Mouse (Mus musculus) E14TG2a.4 (cell line): ENCODE measurements around the gene Vcan.

Source experiments
- H3K27me3 ChIP-seq: 2 replicates; pipeline ENCODE4 v1.6.1; 2014; ENCODE audit warnings: low read length, control low read depth; ENCODE audit not compliant: insufficient read depth
- H3K36me3 ChIP-seq: 2 replicates; pipeline ENCODE4 v1.6.1; 2014; ENCODE audit warnings: low read length, control low read depth; ENCODE audit not compliant: insufficient read depth
- H3K4me1 ChIP-seq: replicated peaks from 2 replicates; pipeline ENCODE4 v1.6.1; 2014; ENCODE audit warnings: low read depth, low read length, control low read depth
- H3K4me3 ChIP-seq: replicated peaks from 2 replicates; pipeline ENCODE4 v1.5.1; 2014; ENCODE audit warnings: mild to moderate bottlenecking, low read length
- H3K9me3 ChIP-seq: 2 replicates; pipeline ENCODE4 v1.6.1; 2014; ENCODE audit warnings: low read length, control low read depth
- CTCF ChIP-seq: conservative IDR thresholded peaks from 2 replicates; pipeline ENCODE4 v1.5.1; 2014; ENCODE audit warnings: low read length
- NANOG ChIP-seq: IDR thresholded peaks from 2 replicates; pipeline ENCODE4 v1.6.1; 2014; ENCODE audit warnings: borderline replicate concordance, low read length, mixed read lengths
- POU5F1 ChIP-seq: IDR thresholded peaks from 2 replicates; pipeline ENCODE4 v1.6.1; 2014; ENCODE audit warnings: low read length, borderline replicate concordance

The Vcan gene

GRCm38 (mm10) chr13:89699998-89700555 is 42.2 kb downstream of the Vcan start:
- Histone ChIP-seq H3K36me3 (peaks cover 17% of the 10 kb centered on the region), H3K4me1 (no peaks in the 10 kb centered on the region), H3K4me3 (no peak overlapping the region), H3K9me3 (no peaks in the 10 kb centered on the region), H3K27me3 (no peaks in the 10 kb centered on the region)
- no peak for TF ChIP-seq NANOG
- no peak for TF ChIP-seq POU5F1
- no peak for TF ChIP-seq CTCF

GRCm38 (mm10) chr13:89692597-89692996 is 49.7 kb downstream of the Vcan start:
- TF ChIP-seq NANOG, result no peak
- TF ChIP-seq POU5F1, result no peak
- no peak for TF ChIP-seq CTCF
- Histone ChIP-seq H3K9me3 (no peaks in the 10 kb centered on the region), H3K4me1 (no peaks in the 10 kb centered on the region), H3K36me3 (peaks cover 19% of the 10 kb centered on the region; the same call in 1 of the 2 replicates), H3K27me3 (no peaks in the 10 kb centered on the region), H3K4me3 (no peak overlapping the region)

- H3K4me3 ChIP-seq, result no peak overlapping the region
- H3K36me3 ChIP-seq, result peaks cover 28% of the 10 kb centered on the region
- TF ChIP-seq NANOG (no peak), POU5F1 (no peak), CTCF (no peak)
- H3K27me3 ChIP-seq, result no peaks in the 10 kb centered on the region
- no peaks in the 10 kb centered on the region for H3K4me1 ChIP-seq
- H3K9me3 ChIP-seq, result no peaks in the 10 kb centered on the region
Observed at GRCm38 (mm10) chr13:89683490-89683889, 58.8 kb downstream of the Vcan start.

- H3K9me3 ChIP-seq, result no peaks in the 10 kb centered on the region
- H3K27me3 ChIP-seq, result no peaks in the 10 kb centered on the region
- H3K4me3 ChIP-seq, result no peak overlapping the region
- H3K36me3 ChIP-seq, result peaks cover 32% of the 10 kb centered on the region
- TF ChIP-seq NANOG (no peak), CTCF (no peak), POU5F1 (no peak)
- H3K4me1 ChIP-seq, result no peaks in the 10 kb centered on the region
Observed at GRCm38 (mm10) chr13:89682254-89682653, 60.1 kb downstream of the Vcan start.

- TF ChIP-seq POU5F1 (no peak), NANOG (no peak), CTCF (no peak)
- Histone ChIP-seq H3K9me3 (no peaks in the 10 kb centered on the region), H3K27me3 (no peaks in the 10 kb centered on the region)
Observed at GRCm38 (mm10) chr13:89679756-89680155, 62.6 kb downstream of the Vcan start.

GRCm38 (mm10) chr13:89670505-89670904 is 71.8 kb downstream of the Vcan start:
- Histone ChIP-seq H3K36me3 (peaks cover 6% of the 10 kb centered on the region; the same call in 1 of the 2 replicates), H3K4me3 (no peak overlapping the region), H3K9me3 (no peaks in the 10 kb centered on the region), H3K27me3 (no peaks in the 10 kb centered on the region), H3K4me1 (peaks cover 4% of the 10 kb centered on the region)
- TF ChIP-seq CTCF, result no peak
- TF ChIP-seq NANOG, result no peak
- no peak for TF ChIP-seq POU5F1

More at GRCm38 (mm10) chr13:89679756-89680155, 62.6 kb downstream of the Vcan start:
- Histone ChIP-seq H3K36me3 (peaks cover 36% of the 10 kb centered on the region), H3K4me3 (no peak overlapping the region), H3K4me1 (no peaks in the 10 kb centered on the region)

- 0 out of 2 replicates have a peak, but pooled peaks cover 6% of the 10 kb centered on the region for H3K36me3 ChIP-seq
- peaks cover 4% of the 10 kb centered on the region for H3K4me1 ChIP-seq
- H3K27me3 ChIP-seq, result no peaks in the 10 kb centered on the region
- no peak overlapping the region for H3K4me3 ChIP-seq
- no peak for TF ChIP-seq CTCF
- no peak for TF ChIP-seq POU5F1
- TF ChIP-seq NANOG, result no peak
- no peaks in the 10 kb centered on the region for H3K9me3 ChIP-seq
Observed at GRCm38 (mm10) chr13:89668981-89669880, 73.1 kb downstream of the Vcan start.

GRCm38 (mm10) chr13:89668069-89668468 is 74.2 kb downstream of the Vcan start:
- Histone ChIP-seq H3K4me3 (no peak overlapping the region), H3K27me3 (no peaks in the 10 kb centered on the region), H3K4me1 (peaks cover 4% of the 10 kb centered on the region), H3K36me3 (0 out of 2 replicates have a peak, but pooled peaks cover 6% of the 10 kb centered on the region), H3K9me3 (no peaks in the 10 kb centered on the region)
- TF ChIP-seq CTCF (peak; percentile 27), NANOG (no peak), POU5F1 (no peak)

GRCm38 (mm10) chr13:89661688-89662087 is 80.6 kb downstream of the Vcan start:
- Histone ChIP-seq H3K4me3 (no peak overlapping the region), H3K4me1 (peaks cover 30% of the 10 kb centered on the region), H3K36me3 (peaks cover 7% of the 10 kb centered on the region; the same call in 1 of the 2 replicates), H3K9me3 (no peaks in the 10 kb centered on the region), H3K27me3 (no peaks in the 10 kb centered on the region)
- TF ChIP-seq POU5F1 (peak; percentile 92), NANOG (0 out of 2 replicates have a peak, but pooled peaks have one; percentile 32), CTCF (no peak)
